Mouse (Mus musculus): ENCODE measurements at regions not wholly inside any gene's neighbourhood (a gene's known extent, or its start where the extent isn't known, plus 50 kb on each side); places are given as distances from the start of the nearest gene placed in this dataset.

GRCm38 (mm10) chr11:52551451-52551850 is 155.2 kb downstream of the 9530068E07Rik start:
- no peaks in the 10 kb centered on the region for H3K9me3 ChIP-seq
- H3K4me2 ChIP-seq = no peak overlapping the region
- no peak overlapping the region for H3K9ac ChIP-seq
- ATAC-seq (ENCODE audit: borderline replicate concordance, extremely low read depth, low FRiP score, low TSS enrichment) = no peak
- H3K4me3 ChIP-seq = no peak overlapping the region
- no peak overlapping the region for H3K27ac ChIP-seq
- no peaks in the 10 kb centered on the region for H3K36me3 ChIP-seq
- no peaks in the 10 kb centered on the region for H3K4me1 ChIP-seq
- 59% methylated on average over 5 of the region's 5 CpGs for WGBS
- no peaks in the 10 kb centered on the region for H3K27me3 ChIP-seq

- 81% methylated on average over 4 of the region's 4 CpGs for WGBS
- ATAC-seq (ENCODE audit: borderline replicate concordance, extremely low read depth, low FRiP score, low TSS enrichment) = no peak
- Histone ChIP-seq H3K4me2 (no peak overlapping the region), H3K4me3 (no peak overlapping the region), H3K9ac (no peak overlapping the region), H3K27ac (no peak overlapping the region), H3K36me3 (no peaks in the 10 kb centered on the region), H3K4me1 (no peaks in the 10 kb centered on the region), H3K9me3 (no peaks in the 10 kb centered on the region), H3K27me3 (no peaks in the 10 kb centered on the region)
Measured at GRCm38 (mm10) chr11:52552860-52553259, 156.6 kb downstream of the 9530068E07Rik start.

- no peak overlapping the region for H3K4me3 ChIP-seq
- no peaks in the 10 kb centered on the region for H3K9me3 ChIP-seq
- H3K27me3 ChIP-seq = no peaks in the 10 kb centered on the region
- no peak overlapping the region for H3K9ac ChIP-seq
- no peak overlapping the region for H3K4me2 ChIP-seq
- no peak for ATAC-seq (ENCODE audit: borderline replicate concordance, extremely low read depth, low FRiP score, low TSS enrichment)
- H3K36me3 ChIP-seq = no peaks in the 10 kb centered on the region
- 91% methylated on average over 3 of the region's 3 CpGs for WGBS
- no peak overlapping the region for H3K27ac ChIP-seq
- H3K4me1 ChIP-seq = peaks cover 6% of the 10 kb centered on the region; the same call in 1 of the 2 replicates
Measured at GRCm38 (mm10) chr11:52557836-52558235, 161.6 kb downstream of the 9530068E07Rik start.

- Histone ChIP-seq H3K36me3 (no peaks in the 10 kb centered on the region), H3K9ac (no peak overlapping the region), H3K9me3 (no peaks in the 10 kb centered on the region), H3K4me3 (no peak overlapping the region), H3K27me3 (no peaks in the 10 kb centered on the region), H3K27ac (no peak overlapping the region), H3K4me2 (no peak overlapping the region), H3K4me1 (peaks cover 6% of the 10 kb centered on the region; the same call in 1 of the 2 replicates)
- ATAC-seq (ENCODE audit: borderline replicate concordance, extremely low read depth, low FRiP score, low TSS enrichment) = no peak
- 73% methylated on average over 5 of the region's 5 CpGs for WGBS
Measured at GRCm38 (mm10) chr11:52558782-52559181, 162.6 kb downstream of the 9530068E07Rik start.

DNA sequence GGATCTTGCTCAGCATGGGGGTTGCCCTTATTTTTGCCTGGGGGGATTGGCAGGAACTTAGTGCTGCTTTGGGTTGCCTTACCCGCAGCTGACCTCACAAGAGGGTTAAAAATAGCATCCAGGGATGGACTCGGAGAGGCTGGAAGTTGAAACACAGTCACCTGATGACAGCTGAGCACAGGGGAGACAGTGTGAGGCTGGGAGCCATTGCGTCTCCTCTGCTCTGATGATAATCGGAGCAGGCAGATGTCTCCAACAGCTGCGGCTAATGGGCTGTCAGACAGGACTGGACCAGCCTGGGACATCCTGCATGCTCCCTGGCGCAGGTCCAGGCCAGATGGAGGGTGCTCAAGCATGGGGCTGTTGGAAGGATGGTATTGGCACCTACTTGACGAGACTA is 165.1 kb downstream of the 9530068E07Rik start:
- H3K36me3 ChIP-seq = no peaks in the 10 kb centered on the region
- H3K27ac ChIP-seq = no peak overlapping the region
- no peaks in the 10 kb centered on the region for H3K27me3 ChIP-seq
- peaks cover 17% of the 10 kb centered on the region for H3K4me1 ChIP-seq
- 33% methylated on average over 7 of the region's 7 CpGs for WGBS
- no peaks in the 10 kb centered on the region for H3K9me3 ChIP-seq
- no peak overlapping the region for H3K4me3 ChIP-seq
- peak; percentile 45; the same call in 1 of the 2 replicates for ATAC-seq (ENCODE audit: borderline replicate concordance, extremely low read depth, low FRiP score, low TSS enrichment)
- H3K9ac ChIP-seq = no peak overlapping the region
- H3K4me2 ChIP-seq = no peak overlapping the region

- no peak overlapping the region for H3K9ac ChIP-seq
- peak; percentile 86; the same call in 1 of the 2 replicates for ATAC-seq (ENCODE audit: borderline replicate concordance, extremely low read depth, low FRiP score, low TSS enrichment)
- H3K4me3 ChIP-seq = no peak overlapping the region
- no peaks in the 10 kb centered on the region for H3K27me3 ChIP-seq
- peaks cover 19% of the 10 kb centered on the region for H3K4me1 ChIP-seq
- H3K36me3 ChIP-seq = no peaks in the 10 kb centered on the region
- 0 out of 2 replicates have a peak overlapping the region, but pooled peaks have one; percentile 42 for H3K27ac ChIP-seq
- no peak overlapping the region for H3K4me2 ChIP-seq
- WGBS = 3% methylated on average over 1 of the region's 1 CpGs
- H3K9me3 ChIP-seq = no peaks in the 10 kb centered on the region
Measured at GRCm38 (mm10) chr11:52565457-52565856, 169.2 kb downstream of the 9530068E07Rik start.

- Histone ChIP-seq H3K4me1 (peaks cover 24% of the 10 kb centered on the region), H3K36me3 (no peaks in the 10 kb centered on the region), H3K27ac (peak overlapping the region; percentile 25; the same call in 1 of the 2 replicates), H3K27me3 (no peaks in the 10 kb centered on the region), H3K4me2 (no peak overlapping the region), H3K4me3 (no peak overlapping the region), H3K9me3 (no peaks in the 10 kb centered on the region), H3K9ac (no peak overlapping the region)
- 56% methylated on average over 9 of the region's 9 CpGs for WGBS
- ATAC-seq (ENCODE audit: borderline replicate concordance, extremely low read depth, low FRiP score, low TSS enrichment) = no peak
Measured at GRCm38 (mm10) chr11:52566026-52566425, 169.8 kb downstream of the 9530068E07Rik start.

- H3K4me1 ChIP-seq = peaks cover 19% of the 10 kb centered on the region
- no peaks in the 10 kb centered on the region for H3K9me3 ChIP-seq
- no peak overlapping the region for H3K9ac ChIP-seq
- WGBS = 76% methylated on average over 13 of the region's 13 CpGs
- no peak overlapping the region for H3K27ac ChIP-seq
- no peak for ATAC-seq (ENCODE audit: borderline replicate concordance, extremely low read depth, low FRiP score, low TSS enrichment)
- no peak overlapping the region for H3K4me3 ChIP-seq
- H3K36me3 ChIP-seq = no peaks in the 10 kb centered on the region
- no peak overlapping the region for H3K4me2 ChIP-seq
- no peaks in the 10 kb centered on the region for H3K27me3 ChIP-seq
Measured at GRCm38 (mm10) chr11:52567945-52568687, 171.9 kb downstream of the 9530068E07Rik start.

DNA sequence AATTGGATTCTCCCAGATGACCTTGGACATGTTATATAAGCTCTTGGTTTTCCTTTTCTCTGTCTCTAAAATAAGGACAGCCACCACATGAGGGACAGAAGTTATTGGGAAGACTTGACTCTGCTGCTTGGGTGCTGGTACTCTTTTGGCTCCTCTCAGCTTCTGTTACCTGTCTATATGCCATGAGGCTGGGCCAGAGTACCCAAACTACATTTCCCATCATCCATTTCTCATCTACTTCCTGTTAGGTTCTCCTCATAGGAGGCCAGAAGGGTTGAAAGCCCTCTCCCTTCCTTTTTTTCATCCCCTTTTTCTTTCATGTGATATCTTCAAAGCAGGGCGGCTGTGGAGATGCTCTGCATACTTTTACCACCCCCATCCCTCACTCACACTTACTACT is 172.6 kb downstream of the 9530068E07Rik start:
- H3K9ac ChIP-seq = no peak overlapping the region
- H3K36me3 ChIP-seq = no peaks in the 10 kb centered on the region
- no peak overlapping the region for H3K27ac ChIP-seq
- WGBS = 29% methylated on average over 1 of the region's 1 CpGs
- H3K4me1 ChIP-seq = peaks cover 19% of the 10 kb centered on the region
- no peak for ATAC-seq (ENCODE audit: borderline replicate concordance, extremely low read depth, low FRiP score, low TSS enrichment)
- no peaks in the 10 kb centered on the region for H3K9me3 ChIP-seq
- H3K4me2 ChIP-seq = no peak overlapping the region
- no peaks in the 10 kb centered on the region for H3K27me3 ChIP-seq
- no peak overlapping the region for H3K4me3 ChIP-seq

GRCm38 (mm10) chr11:52569759-52570158 is 173.5 kb downstream of the 9530068E07Rik start:
- H3K9me3 ChIP-seq = no peaks in the 10 kb centered on the region
- no peak for ATAC-seq (ENCODE audit: borderline replicate concordance, extremely low read depth, low FRiP score, low TSS enrichment)
- no peaks in the 10 kb centered on the region for H3K27me3 ChIP-seq
- WGBS = 73% methylated on average over 10 of the region's 10 CpGs
- H3K9ac ChIP-seq = no peak overlapping the region
- H3K4me3 ChIP-seq = no peak overlapping the region
- no peak overlapping the region for H3K27ac ChIP-seq
- H3K36me3 ChIP-seq = no peaks in the 10 kb centered on the region
- H3K4me2 ChIP-seq = no peak overlapping the region
- peaks cover 19% of the 10 kb centered on the region for H3K4me1 ChIP-seq

DNA sequence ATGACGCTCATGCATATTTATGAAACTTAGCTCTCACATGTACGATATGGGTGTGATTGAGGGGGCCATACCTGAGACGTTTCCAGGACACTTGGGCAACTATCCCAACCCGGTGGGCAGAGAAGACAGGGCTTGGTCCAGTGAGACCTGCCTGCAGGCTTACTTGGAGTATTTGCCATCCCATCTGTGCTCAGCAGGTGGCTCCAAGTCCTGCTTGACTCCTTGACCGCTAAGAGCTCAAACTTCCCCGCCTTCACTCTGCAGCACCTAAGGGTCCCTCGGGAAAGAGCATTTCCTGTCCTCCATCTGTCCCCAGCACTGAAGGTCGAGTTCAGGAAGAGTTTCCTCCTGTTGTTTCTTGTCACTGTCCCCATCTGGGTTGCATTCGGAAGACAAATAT is 182.2 kb downstream of the 9530068E07Rik start:
- H3K4me2 ChIP-seq = no peak overlapping the region

GRCm38 (mm10) chr11:52579764-52580377 is 183.6 kb downstream of the 9530068E07Rik start:
- Histone ChIP-seq H3K4me3 (no peak overlapping the region), H3K9ac (no peak overlapping the region), H3K4me1 (0 out of 2 replicates have a peak, but pooled peaks cover 5% of the 10 kb centered on the region), H3K27ac (no peak overlapping the region), H3K4me2 (no peak overlapping the region), H3K9me3 (no peaks in the 10 kb centered on the region), H3K27me3 (no peaks in the 10 kb centered on the region), H3K36me3 (no peaks in the 10 kb centered on the region)
- 71% methylated on average over 13 of the region's 13 CpGs for WGBS
- no peak for ATAC-seq (ENCODE audit: borderline replicate concordance, extremely low read depth, low FRiP score, low TSS enrichment)

More for the DNA sequence above, 182.2 kb downstream of the 9530068E07Rik start:
- WGBS = 31% methylated on average over 9 of the region's 9 CpGs
- Histone ChIP-seq H3K9ac (no peak overlapping the region), H3K9me3 (no peaks in the 10 kb centered on the region), H3K27me3 (no peaks in the 10 kb centered on the region), H3K27ac (no peak overlapping the region), H3K36me3 (no peaks in the 10 kb centered on the region), H3K4me3 (no peak overlapping the region), H3K4me1 (0 out of 2 replicates have a peak, but pooled peaks cover 5% of the 10 kb centered on the region)
- no peak for ATAC-seq (ENCODE audit: borderline replicate concordance, extremely low read depth, low FRiP score, low TSS enrichment)
